Mouse (Mus musculus) midbrain, embryonic 16.5 days (tissue): ENCODE measurements around the gene Birc3. TPM values are rescaled to one million over a fixed set of nuclear protein-coding genes. Genes with fewer than 3 reads are reported as not detected.

Source experiments
- ATAC-seq: fragments of 200-750 bp; cut with Nextera tagmentation; 2 replicates; pipeline ENCODE4 v1.8.0; 2017; ENCODE audit warnings: moderate TSS enrichment
- H3K27ac ChIP-seq: fragments of 300-500 bp; sonication (generic); 2 replicates; pipeline ENCODE4 v1.5.1; 2014; ENCODE audit warnings: mild to moderate bottlenecking, low read length, mixed read lengths
- H3K27me3 ChIP-seq: fragments of 300-500 bp; sonication (generic); 2 replicates; pipeline ENCODE4 v1.6.1; 2014; ENCODE audit warnings: low read depth, low read length, mixed read lengths; ENCODE audit not compliant: control insufficient read depth, insufficient read depth
- H3K36me3 ChIP-seq: fragments of 300-500 bp; sonication (generic); 2 replicates; pipeline ENCODE4 v1.6.1; 2014; ENCODE audit warnings: mild to moderate bottlenecking, low read length, moderate library complexity, mixed read lengths; ENCODE audit not compliant: control insufficient read depth, insufficient read depth
- H3K4me1 ChIP-seq: fragments of 300-500 bp; sonication (generic); 2 replicates; pipeline ENCODE4 v1.6.1; 2014; ENCODE audit warnings: mild to moderate bottlenecking, low read length, mixed read lengths; ENCODE audit not compliant: control insufficient read depth, insufficient read depth
- H3K4me2 ChIP-seq: fragments of 300-500 bp; sonication (generic); 2 replicates; pipeline ENCODE4 v1.6.1; 2014; ENCODE audit warnings: mild to moderate bottlenecking, low read length, mixed read lengths
- H3K4me3 ChIP-seq: fragments of 300-500 bp; sonication (generic); 2 replicates; pipeline ENCODE4 v1.5.1; 2014; ENCODE audit warnings: low read depth, mild to moderate bottlenecking, low read length, moderate library complexity, mixed read lengths
- H3K9ac ChIP-seq: fragments of 300-500 bp; sonication (generic); 2 replicates; pipeline ENCODE4 v1.6.1; 2014; ENCODE audit warnings: low read depth, low read length, mixed read lengths
- H3K9me3 ChIP-seq: fragments of 300-500 bp; sonication (generic); replicated peaks from 2 replicates; pipeline ENCODE4 v1.6.1; 2014; ENCODE audit warnings: mild to moderate bottlenecking, low read length, mixed read lengths; ENCODE audit not compliant: control insufficient read depth, poor library complexity, severe bottlenecking
- WGBS: fragments of 180-500 bp; shearing (Covaris S2); extraction: QIAGEN DNeasy Blood & Tissue Kit; methylation state at CpG from one replicate; pipeline ENCODE4 v1.1.7; 2014; 5-methylcytosine and 5-hydroxymethylcytosine counted together
- polyA plus RNA-seq: library from polyadenylated mRNA; unstranded; fragments of >200 nt; fragmentation: Nextera tagmentation; extraction: Ambion mirVana; gene quantifications from 2 replicates; pipeline ENCODE4 v1.2.1, GENCODE M21; 2015

The Birc3 gene
- polyA plus RNA-seq, 1 experiment from 2014 or later, result 1.5 TPM

GRCm38 (mm10) chr9:7836331-7836730 lies 36.7 kb downstream of the Birc3 start:
- peak overlapping the region; percentile 98 for H3K27ac ChIP-seq
- H3K4me1 ChIP-seq, result peaks cover 38% of the 10 kb centered on the region
- H3K9ac ChIP-seq, result peak overlapping the region; percentile 80
- peak overlapping the region; percentile 63 for H3K4me3 ChIP-seq
- ATAC-seq, result peak; percentile 56
- H3K36me3 ChIP-seq, result peaks cover 6% of the 10 kb centered on the region; the same call in 1 of the 2 replicates
- H3K4me2 ChIP-seq, result peak overlapping the region; percentile 74
- H3K9me3 ChIP-seq, result no peaks in the 10 kb centered on the region
- WGBS, result 0% methylated on average over 16 of the region's 16 CpGs
- H3K27me3 ChIP-seq, result no peaks in the 10 kb centered on the region

GRCm38 (mm10) chr9:7835302-7835701 lies 37.7 kb downstream of the Birc3 start:
- no peak overlapping the region for H3K9ac ChIP-seq
- no peak overlapping the region for H3K4me3 ChIP-seq
- peak overlapping the region; percentile 53 for H3K4me2 ChIP-seq
- no peaks in the 10 kb centered on the region for H3K9me3 ChIP-seq
- no peaks in the 10 kb centered on the region for H3K27me3 ChIP-seq
- 93% methylated on average over 1 of the region's 1 CpGs for WGBS
- ATAC-seq, result no peak
- peaks cover 6% of the 10 kb centered on the region; the same call in 1 of the 2 replicates for H3K36me3 ChIP-seq
- peaks cover 44% of the 10 kb centered on the region for H3K4me1 ChIP-seq
- H3K27ac ChIP-seq, result no peak overlapping the region

- Histone ChIP-seq H3K4me3 (no peak overlapping the region), H3K27me3 (no peaks in the 10 kb centered on the region), H3K27ac (no peak overlapping the region), H3K4me2 (peak overlapping the region; percentile 5; the same call in 1 of the 2 replicates), H3K36me3 (peaks cover 6% of the 10 kb centered on the region; the same call in 1 of the 2 replicates), H3K9me3 (no peaks in the 10 kb centered on the region), H3K9ac (no peak overlapping the region), H3K4me1 (peaks cover 54% of the 10 kb centered on the region)
- no peak for ATAC-seq
- WGBS, result 90% methylated on average over 6 of the region's 6 CpGs
Measured at GRCm38 (mm10) chr9:7833421-7833820, 39.6 kb downstream of the Birc3 start.

GRCm38 (mm10) chr9:7829531-7830528 lies 43.2 kb downstream of the Birc3 start:
- no peaks in the 10 kb centered on the region for H3K27me3 ChIP-seq
- H3K36me3 ChIP-seq, result peaks cover 6% of the 10 kb centered on the region; the same call in 1 of the 2 replicates
- H3K9me3 ChIP-seq, result no peaks in the 10 kb centered on the region
- H3K4me3 ChIP-seq, result no peak overlapping the region
- ATAC-seq, result no peak
- peak overlapping the region; percentile 23; the same call in 1 of the 2 replicates for H3K4me2 ChIP-seq
- peaks cover 43% of the 10 kb centered on the region for H3K4me1 ChIP-seq
- H3K9ac ChIP-seq, result no peak overlapping the region
- no peak overlapping the region for H3K27ac ChIP-seq
- 81% methylated on average over 9 of the region's 9 CpGs for WGBS

- H3K9ac ChIP-seq, result no peak overlapping the region
- H3K9me3 ChIP-seq, result no peaks in the 10 kb centered on the region
- H3K4me3 ChIP-seq, result no peak overlapping the region
- WGBS, result 96% methylated on average over 4 of the region's 4 CpGs
- H3K36me3 ChIP-seq, result peaks cover 4% of the 10 kb centered on the region; the same call in 1 of the 2 replicates
- H3K4me2 ChIP-seq, result no peak overlapping the region
- no peak overlapping the region for H3K27ac ChIP-seq
- no peak for ATAC-seq
- H3K4me1 ChIP-seq, result peaks cover 34% of the 10 kb centered on the region
- H3K27me3 ChIP-seq, result no peaks in the 10 kb centered on the region
Measured at GRCm38 (mm10) chr9:7828706-7829105, 44.3 kb downstream of the Birc3 start.

- Histone ChIP-seq H3K4me2 (no peak overlapping the region), H3K9me3 (no peaks in the 10 kb centered on the region), H3K4me1 (peaks cover 6% of the 10 kb centered on the region), H3K36me3 (peaks cover 5% of the 10 kb centered on the region), H3K4me3 (no peak overlapping the region), H3K9ac (no peak overlapping the region), H3K27ac (no peak overlapping the region), H3K27me3 (no peaks in the 10 kb centered on the region)
- no peak for ATAC-seq
- 94% methylated on average over 5 of the region's 5 CpGs for WGBS
Measured at GRCm38 (mm10) chr9:7824916-7825315, 48.1 kb downstream of the Birc3 start.

GRCm38 (mm10) chr9:7822758-7823157 lies 50.2 kb downstream of the Birc3 start:
- no peak overlapping the region for H3K4me3 ChIP-seq
- H3K36me3 ChIP-seq, result peaks cover 14% of the 10 kb centered on the region
- ATAC-seq, result no peak; the same call in 1 of the 2 replicates
- H3K9me3 ChIP-seq, result no peaks in the 10 kb centered on the region
- 76% methylated on average over 3 of the region's 3 CpGs for WGBS
- no peaks in the 10 kb centered on the region for H3K4me1 ChIP-seq
- no peak overlapping the region for H3K9ac ChIP-seq
- H3K27ac ChIP-seq, result no peak overlapping the region
- H3K4me2 ChIP-seq, result no peak overlapping the region
- no peaks in the 10 kb centered on the region for H3K27me3 ChIP-seq

GRCm38 (mm10) chr9:7805101-7805506 lies 67.9 kb downstream of the Birc3 start:
- WGBS, result 78% methylated on average over 3 of the region's 5 CpGs
- Histone ChIP-seq H3K4me2 (no peak overlapping the region), H3K4me3 (no peak overlapping the region), H3K27ac (no peak overlapping the region), H3K9ac (no peak overlapping the region), H3K4me1 (no peaks in the 10 kb centered on the region), H3K9me3 (no peaks in the 10 kb centered on the region), H3K36me3 (no peaks in the 10 kb centered on the region), H3K27me3 (no peaks in the 10 kb centered on the region)
- no peak for ATAC-seq
